Mouse (Mus musculus): ENCODE data around the gene Ctcf. TPM values are rescaled to one million over a fixed set of nuclear protein-coding genes. Genes with fewer than 3 reads are reported as not detected.

Gene Ctcf
- polyA plus RNA-seq, 1 experiment = 251 TPM

- no peak for TF ChIP-seq GATA1 (IDR thresholded peaks at IDR 0.05; ENCODE audit: low read length)
Observed at GRCm38 (mm10) chr8:105700966-105701824, 64.8 kb downstream of the Ctcf start, which contains the start of the genes Acd and Pard6a. TSS of gene Acd (minus strand) at chr8:105701102. TSS of gene Pard6a (plus strand) at chr8:105701148.

- TF ChIP-seq GATA1 (IDR thresholded peaks at IDR 0.05; ENCODE audit: low read length) = no peak
Observed at GRCm38 (mm10) chr8:105702001-105702401, 65.6 kb downstream of the Ctcf start.

- no peak for TF ChIP-seq GATA1 (IDR thresholded peaks at IDR 0.05; ENCODE audit: low read length)
Observed at GRCm38 (mm10) chr8:105702731-105703415, 66.5 kb downstream of the Ctcf start.

GRCm38 (mm10) chr8:105704146-105704812, 67.9 kb downstream of the Ctcf start:
- no peak for TF ChIP-seq GATA1 (IDR thresholded peaks at IDR 0.05; ENCODE audit: low read length)

GRCm38 (mm10) chr8:105704955-105705354, 68.6 kb downstream of the Ctcf start:
- TF ChIP-seq GATA1 (IDR thresholded peaks at IDR 0.05; ENCODE audit: low read length) = no peak

GRCm38 (mm10) chr8:105706426-105706825, 70.1 kb downstream of the Ctcf start:
- no peak for TF ChIP-seq GATA1 (IDR thresholded peaks at IDR 0.05; ENCODE audit: low read length)

- no peak for TF ChIP-seq GATA1 (IDR thresholded peaks at IDR 0.05; ENCODE audit: low read length)
Observed at GRCm38 (mm10) chr8:105707498-105708403, 71.4 kb downstream of the Ctcf start, which contains the start of the genes 4933405L10Rik and Enkd1. TSS of gene 4933405L10Rik (plus strand) at chr8:105707655. TSS of gene Enkd1 (minus strand) at chr8:105708210.

- TF ChIP-seq GATA1 (IDR thresholded peaks at IDR 0.05; ENCODE audit: low read length) = no peak
Observed at GRCm38 (mm10) chr8:105708675-105709074, 72.3 kb downstream of the Ctcf start.

- TF ChIP-seq GATA1 (IDR thresholded peaks at IDR 0.05; ENCODE audit: low read length) = no peak
Observed at GRCm38 (mm10) chr8:105709317-105709716, 72.9 kb downstream of the Ctcf start.

- TF ChIP-seq GATA1 (IDR thresholded peaks at IDR 0.05; ENCODE audit: low read length) = no peak
Observed at GRCm38 (mm10) chr8:105712286-105712685, 75.9 kb downstream of the Ctcf start.

- no peak for TF ChIP-seq GATA1 (IDR thresholded peaks at IDR 0.05; ENCODE audit: low read length)
Observed at GRCm38 (mm10) chr8:105714139-105714538, 77.8 kb downstream of the Ctcf start.

- TF ChIP-seq GATA1 (IDR thresholded peaks at IDR 0.05; ENCODE audit: low read length) = no peak
Observed at GRCm38 (mm10) chr8:105715042-105715441, 78.7 kb downstream of the Ctcf start.

- no peak for TF ChIP-seq GATA1 (IDR thresholded peaks at IDR 0.05; ENCODE audit: low read length)
Observed at GRCm38 (mm10) chr8:105716302-105716945, 80.1 kb downstream of the Ctcf start.

GRCm38 (mm10) chr8:105719637-105720036, 83.3 kb downstream of the Ctcf start:
- no peak for TF ChIP-seq GATA1 (IDR thresholded peaks at IDR 0.05; ENCODE audit: low read length)
